Mouse (Mus musculus) cerebellum, postnatal 36 days (tissue): ENCODE measurements around the gene Lypd6b.

Experiments
- DNase-seq, 2 experiments: peaks; one replicate each; pipeline ENCODE4 v3.0.0; 2021 to 2022; ENCODE audit warnings: mixed read lengths in 2 of 2

Gene Lypd6b

GRCm38 (mm10) chr2:49957449-49957848 is 170.0 kb downstream of the Lypd6b start:
- DNase-seq = no peak

GRCm38 (mm10) chr2:49961991-49962390 is 174.5 kb downstream of the Lypd6b start:
- DNase-seq = no peak

GRCm38 (mm10) chr2:49964899-49965298 is 177.4 kb downstream of the Lypd6b start:
- no peak for DNase-seq

- no peak for DNase-seq
These were observed 180.3 kb downstream of the Lypd6b start for GRCm38 (mm10) chr2:49967748-49968147.

- no peak for DNase-seq
These were observed 183.5 kb downstream of the Lypd6b start for GRCm38 (mm10) chr2:49970990-49971389.

- no peak for DNase-seq
These were observed 191.1 kb downstream of the Lypd6b start for GRCm38 (mm10) chr2:49978606-49979005.

- DNase-seq = no peak
These were observed 192.5 kb downstream of the Lypd6b start for GRCm38 (mm10) chr2:49979991-49980390.

- DNase-seq = peak; percentile 34 to 35
These were observed 195.5 kb downstream of the Lypd6b start for GRCm38 (mm10) chr2:49983021-49983420.

GRCm38 (mm10) chr2:49984780-49985179 is 197.3 kb downstream of the Lypd6b start:
- DNase-seq = no peak

GRCm38 (mm10) chr2:49995841-49996240 is 208.4 kb downstream of the Lypd6b start:
- DNase-seq = no peak

- DNase-seq = no peak
These were observed 209.7 kb downstream of the Lypd6b start for GRCm38 (mm10) chr2:49997216-49997615.
